Mouse (Mus musculus): ENCODE results near the gene Aldh16a1.
"Not testable (repeated sequence)": the region's sequence is repeated elsewhere in the genome, so short reads cannot be mapped to it uniquely, and the experiment has no call there.

DNA sequence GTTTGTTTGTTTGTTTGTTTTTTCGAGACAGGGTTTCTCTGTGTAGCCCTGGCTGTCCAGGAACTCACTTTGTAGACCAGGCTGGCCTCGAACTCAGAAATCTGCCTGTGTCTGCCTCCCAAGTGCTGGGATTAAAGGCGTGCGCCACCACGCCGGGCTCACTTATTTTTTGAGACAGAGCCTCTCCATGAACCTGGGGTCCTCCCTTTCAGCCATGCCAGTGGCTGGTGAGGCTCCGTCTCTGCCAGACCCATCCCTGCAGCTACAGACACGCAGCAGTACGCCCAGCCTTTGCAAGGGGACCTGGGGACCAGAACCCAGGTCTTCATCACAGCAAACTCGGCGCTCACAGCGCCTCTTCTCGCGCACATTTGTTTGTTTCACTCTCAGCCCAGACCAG, 58.4 kb downstream of the Aldh16a1 start:
- TF ChIP-seq CTCF (IDR thresholded peaks at IDR 0.05; ENCODE audit: control insufficient read depth, insufficient read depth, insufficient replicate concordance, low read depth, low read length); POLR2A (IDR thresholded peaks at IDR 0.05; ENCODE audit: control insufficient read depth, low read depth, low read length): not testable (repeated sequence)
